In the genomic region with DNA sequence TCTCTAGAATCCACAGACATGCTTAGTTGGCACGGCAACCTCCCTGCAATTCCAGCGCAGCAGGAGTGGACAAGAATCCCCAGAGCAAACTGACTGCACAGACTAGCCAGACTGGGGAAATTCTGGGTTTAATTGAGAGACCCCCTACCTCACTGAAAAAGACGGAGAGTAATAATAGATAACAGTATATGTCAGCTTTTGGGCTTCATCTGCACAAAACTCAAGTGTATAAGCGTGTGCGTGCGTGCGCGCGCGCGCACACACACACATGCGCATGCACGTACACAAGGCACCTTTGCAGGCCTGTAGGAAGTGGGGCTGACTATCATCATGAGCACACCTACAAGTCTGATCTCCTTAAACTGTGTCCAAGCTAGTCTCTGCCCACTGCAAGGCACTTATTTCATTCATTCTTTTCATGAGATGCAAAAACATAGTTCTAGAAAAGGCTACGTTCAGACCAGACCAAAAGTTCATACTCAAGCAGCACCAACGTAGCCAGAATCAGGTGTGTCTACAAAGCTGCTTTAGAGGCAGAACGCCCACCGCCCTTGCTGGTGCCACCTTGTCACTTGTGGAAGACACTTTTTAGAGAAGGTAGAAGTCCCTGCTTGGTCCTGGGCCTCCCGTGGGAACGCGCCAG, we compare ENCODE assay signal across 8 mouse cellular contexts.
DNase-seq lines count a peak whose midpoint lies in the region; ATAC-seq and TF ChIP-seq lines count a peak whose summit lies in the region.

No protein-coding gene starts in this region.

- WGBS in embryonic facial prominence, embryonic 11.5 days = 14% methylated on average over 20 of the region's 20 CpGs
- WGBS in intestine, embryonic 15.5 days = 10% methylated on average over 20 of the region's 20 CpGs
- WGBS in neural tube, embryonic 13.5 days = 13% methylated on average over 20 of the region's 20 CpGs

- 0 out of 2 replicates have a peak, but pooled peaks have one; percentile 57 for ATAC-seq in embryonic facial prominence, embryonic 11.5 days (replicated peaks; ENCODE audit: insufficient number of reproducible peaks, low FRiP score, low TSS enrichment, low read depth)
- peak; percentile 75 for ATAC-seq in intestine, embryonic 15.5 days
- ATAC-seq in neural tube, embryonic 13.5 days (ENCODE audit: low read depth) = 0 out of 2 replicates have a peak, but pooled peaks have one; percentile 73

- no peaks in the 10 kb centered on the region; the same call in 1 of the 2 replicates for H3K4me1 ChIP-seq in embryonic facial prominence, embryonic 11.5 days (ENCODE audit: control insufficient read depth, insufficient read depth, low read length)
- peaks cover 5% of the 10 kb centered on the region; the same call in 1 of the 2 replicates for H3K4me1 ChIP-seq in intestine, embryonic 15.5 days (replicated peaks)
- H3K4me1 ChIP-seq in neural tube, embryonic 13.5 days (replicated peaks) = peaks cover 21% of the 10 kb centered on the region

- no peaks in the 10 kb centered on the region for H3K9me3 ChIP-seq in embryonic facial prominence, embryonic 11.5 days (replicated peaks; ENCODE audit: control insufficient read depth, low read length)
- H3K9me3 ChIP-seq in intestine, embryonic 15.5 days = no peaks in the 10 kb centered on the region
- 0 out of 2 replicates have a peak, but pooled peaks cover 4% of the 10 kb centered on the region for H3K9me3 ChIP-seq in neural tube, embryonic 13.5 days

- intact Hi-C loops in left cerebral cortex, adult 2 months (cut with DNase I) = no loop called here
- intact Hi-C loops in left cerebral cortex, postnatal 4 days (cut with DNase I) = no loop called here

- H3K4me3 ChIP-seq in left cerebral cortex, adult 2 months = peak overlapping the region; percentile 45
- H3K4me3 ChIP-seq in embryonic facial prominence, embryonic 11.5 days (ENCODE audit: low read depth, low read length) = peak overlapping the region; percentile 47
- peak overlapping the region; percentile 48 for H3K4me3 ChIP-seq in intestine, embryonic 15.5 days (replicated peaks)
- H3K4me3 ChIP-seq in neural tube, embryonic 13.5 days = peak overlapping the region; percentile 53

- TF ChIP-seq CTCF in left cerebral cortex, adult 2 months (IDR thresholded peaks at IDR 0.05) = no peak

- H3K27ac ChIP-seq in left cerebral cortex, adult 2 months = no peak overlapping the region
- H3K27ac ChIP-seq in embryonic facial prominence, embryonic 11.5 days (replicated peaks; ENCODE audit: low read depth, low read length) = no peak overlapping the region
- no peak overlapping the region for H3K27ac ChIP-seq in intestine, embryonic 15.5 days
- no peak overlapping the region for H3K27ac ChIP-seq in neural tube, embryonic 13.5 days (replicated peaks)

- peaks cover 15% of the 10 kb centered on the region for H3K27me3 ChIP-seq in embryonic facial prominence, embryonic 11.5 days (ENCODE audit: control insufficient read depth, insufficient read depth, low read length)
- peaks cover 22% of the 10 kb centered on the region for H3K27me3 ChIP-seq in intestine, embryonic 15.5 days (replicated peaks)
- peaks cover 39% of the 10 kb centered on the region for H3K27me3 ChIP-seq in neural tube, embryonic 13.5 days

- no peak for DNase-seq in left cerebral cortex, adult 2 months (ENCODE audit: extremely low spot score in 1 of 2, low spot score in 2 of 2)
- DNase-seq in left cerebral cortex, adult 11 months (ENCODE audit: low spot score) = no peak
- peak; percentile 60 for DNase-seq in embryonic facial prominence, embryonic 11.5 days (ENCODE audit: low spot score)
- DNase-seq in right cerebral cortex, adult 18-20 months = no peak
- no peak for DNase-seq in frontal cortex, postnatal 10 days (ENCODE audit: low spot score in 2 of 2)
- no peak for DNase-seq in left cerebral cortex, postnatal 4 days

- no peaks in the 10 kb centered on the region for H3K36me3 ChIP-seq in embryonic facial prominence, embryonic 11.5 days (replicated peaks; ENCODE audit: control insufficient read depth, insufficient read depth, low read depth, low read length)
- H3K36me3 ChIP-seq in intestine, embryonic 15.5 days = no peaks in the 10 kb centered on the region
- H3K36me3 ChIP-seq in neural tube, embryonic 13.5 days = no peaks in the 10 kb centered on the region

- peak overlapping the region; percentile 86 for H3K4me2 ChIP-seq in embryonic facial prominence, embryonic 11.5 days (ENCODE audit: low read depth, low read length)
- peak overlapping the region; percentile 96 for H3K4me2 ChIP-seq in intestine, embryonic 15.5 days (replicated peaks)
- H3K4me2 ChIP-seq in neural tube, embryonic 13.5 days = peak overlapping the region; percentile 97

- peak overlapping the region; percentile 51 for H3K9ac ChIP-seq in embryonic facial prominence, embryonic 11.5 days (replicated peaks; ENCODE audit: low read length)
- peak overlapping the region; percentile 17; the same call in 1 of the 2 replicates for H3K9ac ChIP-seq in intestine, embryonic 15.5 days
- peak overlapping the region; percentile 68 for H3K9ac ChIP-seq in neural tube, embryonic 13.5 days

Comparison
In these comparisons a context has a peak if more than half of its experiments do, and no peak if none do; other contexts are left out.
1. H3K9ac ChIP-seq: peak in every context shown above with its lines; median percentile 68 in neural tube, embryonic 13.5 days; 51 in embryonic facial prominence, embryonic 11.5 days; 17 in intestine, embryonic 15.5 days.